Mouse (Mus musculus): Measurements from ENCODE around the gene Casp7.
A peak's percentile ranks its signal among the peaks of the same experiment; 100 is the strongest.
"Not testable (repeated sequence)": the region's sequence is repeated elsewhere in the genome, so short reads cannot be mapped to it uniquely, and the experiment has no call there.

The Casp7 gene

DNA sequence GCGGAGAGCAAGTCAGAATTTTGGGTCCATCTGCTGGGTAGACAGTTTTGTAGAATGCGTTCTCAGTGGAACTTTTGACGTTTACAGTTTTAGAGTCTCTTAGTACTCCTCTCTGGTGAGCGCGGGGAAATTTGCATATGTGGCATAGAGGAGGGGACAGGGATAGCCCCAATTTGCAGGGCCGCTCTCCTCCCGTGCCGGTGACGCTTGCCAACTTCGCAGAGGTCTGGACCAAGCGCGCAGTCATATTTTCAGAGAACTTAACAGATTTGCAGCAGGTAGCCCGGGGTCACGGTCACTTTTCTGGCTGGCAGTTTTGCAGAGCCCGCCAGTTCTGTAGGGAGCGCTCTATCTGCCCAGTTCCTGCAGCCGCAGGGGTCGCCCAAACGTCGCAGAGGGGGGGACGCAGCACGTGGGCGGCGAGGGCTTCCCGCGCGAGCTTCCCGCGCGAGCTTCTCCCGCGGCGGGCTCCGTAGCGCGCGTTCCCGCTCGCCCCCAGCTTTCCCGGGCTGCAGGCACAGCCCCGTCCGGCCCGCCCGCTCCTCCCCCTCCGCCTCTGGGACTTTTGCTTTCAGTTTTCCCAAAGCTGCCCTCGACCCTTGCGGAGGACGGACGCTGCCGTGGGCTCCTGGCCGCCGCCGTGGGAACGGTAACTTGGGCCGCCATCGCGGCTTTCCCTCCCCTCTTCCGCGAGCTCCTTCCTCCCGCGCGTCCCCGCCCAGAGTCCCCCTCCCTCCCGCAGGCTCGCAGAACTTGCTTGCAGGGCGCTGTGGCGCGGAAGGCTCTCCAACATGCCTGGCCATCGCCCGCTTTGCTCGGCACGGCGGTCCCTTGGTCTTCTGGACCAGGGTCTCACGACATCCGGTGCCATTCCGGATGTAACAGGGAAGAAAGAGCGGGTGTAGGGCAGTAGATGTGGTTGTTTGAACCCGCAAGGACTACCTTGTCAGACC lies at the start of gene Casp7:
Casp7 (plus strand) TSS at position 461 of the 953 bp plus-strand sequence.
- DNase-seq (ENCODE audit: low read depth, low spot score): peak; percentile 28

GRCm38 (mm10) chr19:56349295-56349694 lies 47.6 kb upstream of the Casp7 start:
- DNase-seq (ENCODE audit: low read depth, low spot score): peak; percentile 52

GRCm38 (mm10) chr19:56353689-56354088 lies 43.2 kb upstream of the Casp7 start:
- DNase-seq (ENCODE audit: low read depth, low spot score): no peak

DNA sequence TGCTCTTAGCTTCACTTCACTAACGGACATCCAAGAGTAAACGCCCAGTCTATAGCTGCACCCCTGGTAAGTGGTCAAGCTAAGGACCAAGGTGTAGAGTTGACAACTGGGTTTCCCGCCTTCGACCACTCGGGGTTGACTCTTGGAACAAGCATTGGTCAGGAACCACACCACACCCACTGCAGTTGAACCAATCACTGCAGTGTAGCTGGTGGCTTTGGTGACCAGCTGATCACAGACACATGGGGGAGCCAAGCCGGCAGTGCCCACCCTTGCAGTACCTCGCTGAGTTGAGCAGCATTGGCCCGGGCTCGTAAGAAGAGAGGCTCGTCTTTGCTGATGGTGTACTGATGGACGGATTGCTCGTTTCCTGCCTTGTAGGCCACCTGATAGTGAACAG lies 41.7 kb upstream of the Casp7 start:
- no peak for DNase-seq (ENCODE audit: low read depth, low spot score)

GRCm38 (mm10) chr19:56356480-56357373 lies 40.2 kb upstream of the Casp7 start:
- peak; percentile 86 for DNase-seq (ENCODE audit: low read depth, low spot score)

GRCm38 (mm10) chr19:56357374-56357708 lies 39.6 kb upstream of the Casp7 start:
- not testable (repeated sequence) for DNase-seq (ENCODE audit: low read depth, low spot score)

- no peak for DNase-seq (ENCODE audit: low read depth, low spot score)
Observed at GRCm38 (mm10) chr19:56358890-56359289, 38.0 kb upstream of the Casp7 start.

DNA sequence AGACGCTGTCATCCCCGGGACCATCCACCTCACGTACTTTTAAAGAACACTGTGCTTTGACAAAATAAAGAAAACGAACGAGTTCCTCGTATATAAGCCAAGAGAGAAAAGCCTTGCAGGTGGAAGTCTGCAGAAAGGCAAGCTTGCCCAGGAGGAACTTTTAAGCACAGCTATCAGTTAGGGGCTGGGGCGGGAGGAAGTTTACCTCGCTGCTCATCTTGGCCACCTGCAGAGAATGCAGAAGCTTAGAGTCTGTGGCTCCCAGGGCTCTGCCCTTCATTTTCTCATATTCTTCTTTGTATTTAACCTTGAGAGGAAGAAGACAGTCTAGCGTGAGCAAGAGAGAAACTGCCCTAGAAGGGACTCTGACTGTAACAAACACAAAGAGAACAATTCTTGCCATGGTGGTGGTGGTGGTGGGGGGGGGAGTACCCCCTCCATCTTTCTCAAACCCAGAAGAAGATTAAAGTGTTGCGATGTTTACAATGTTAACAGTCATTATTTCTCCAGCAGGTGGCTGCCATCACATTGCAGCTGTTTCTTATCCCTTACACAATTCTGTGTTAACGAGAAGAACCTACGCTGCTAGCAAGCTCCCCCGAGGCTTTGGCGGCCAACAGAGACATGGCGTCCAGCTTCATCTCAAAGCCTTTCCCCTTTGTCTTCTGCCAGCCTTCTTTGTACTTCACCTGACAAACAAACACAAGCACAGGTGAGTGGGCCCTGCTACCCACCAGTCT lies 33.0 kb upstream of the Casp7 start:
- no peak for DNase-seq (ENCODE audit: low read depth, low spot score)

- DNase-seq (ENCODE audit: low read depth, low spot score): no peak
Observed at GRCm38 (mm10) chr19:56364563-56364962, 32.4 kb upstream of the Casp7 start.

DNA sequence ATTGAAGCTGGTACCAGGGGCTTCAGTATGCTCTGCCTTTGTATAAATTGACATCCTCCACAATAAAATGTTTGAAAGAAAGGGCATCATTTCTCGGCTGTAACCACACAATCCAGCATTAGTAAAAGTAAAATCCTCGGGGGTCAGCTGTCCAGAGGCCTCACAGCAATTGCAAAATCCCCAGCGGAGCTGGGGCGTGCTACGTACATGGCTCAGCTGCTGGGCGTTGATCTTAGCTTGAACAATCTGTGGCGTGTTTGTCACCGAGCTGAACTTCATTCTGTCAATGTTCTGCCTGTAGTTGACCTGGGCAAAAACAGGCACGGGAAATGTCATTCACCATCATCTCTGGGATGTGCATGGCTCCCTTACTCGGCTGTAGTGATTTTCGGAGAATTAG lies 30.8 kb upstream of the Casp7 start:
- DNase-seq (ENCODE audit: low read depth, low spot score): no peak

GRCm38 (mm10) chr19:56366625-56367024 lies 30.3 kb upstream of the Casp7 start:
- DNase-seq (ENCODE audit: low read depth, low spot score): no peak

DNA sequence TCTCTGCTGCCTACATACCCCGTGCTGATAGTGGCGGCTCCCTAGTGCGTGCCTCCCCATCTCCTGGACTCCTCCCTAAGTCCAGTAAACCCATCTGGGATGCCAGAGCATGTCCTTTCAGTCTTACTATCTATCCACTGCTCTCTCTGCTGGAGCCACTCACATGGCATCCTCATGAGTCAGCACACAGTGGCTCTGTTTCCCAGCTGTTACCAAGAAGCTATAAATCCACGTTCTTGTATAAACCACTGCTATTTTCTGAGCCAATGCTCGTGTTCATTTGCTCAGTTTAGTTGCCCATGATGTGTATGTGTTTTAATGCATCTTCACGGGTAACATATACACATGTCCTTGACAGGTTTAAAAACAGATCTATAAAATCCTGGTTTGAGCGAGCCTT lies 29.2 kb upstream of the Casp7 start:
- no peak for DNase-seq (ENCODE audit: low read depth, low spot score)

GRCm38 (mm10) chr19:56368912-56369311 lies 28.0 kb upstream of the Casp7 start:
- no peak for DNase-seq (ENCODE audit: low read depth, low spot score)

DNA sequence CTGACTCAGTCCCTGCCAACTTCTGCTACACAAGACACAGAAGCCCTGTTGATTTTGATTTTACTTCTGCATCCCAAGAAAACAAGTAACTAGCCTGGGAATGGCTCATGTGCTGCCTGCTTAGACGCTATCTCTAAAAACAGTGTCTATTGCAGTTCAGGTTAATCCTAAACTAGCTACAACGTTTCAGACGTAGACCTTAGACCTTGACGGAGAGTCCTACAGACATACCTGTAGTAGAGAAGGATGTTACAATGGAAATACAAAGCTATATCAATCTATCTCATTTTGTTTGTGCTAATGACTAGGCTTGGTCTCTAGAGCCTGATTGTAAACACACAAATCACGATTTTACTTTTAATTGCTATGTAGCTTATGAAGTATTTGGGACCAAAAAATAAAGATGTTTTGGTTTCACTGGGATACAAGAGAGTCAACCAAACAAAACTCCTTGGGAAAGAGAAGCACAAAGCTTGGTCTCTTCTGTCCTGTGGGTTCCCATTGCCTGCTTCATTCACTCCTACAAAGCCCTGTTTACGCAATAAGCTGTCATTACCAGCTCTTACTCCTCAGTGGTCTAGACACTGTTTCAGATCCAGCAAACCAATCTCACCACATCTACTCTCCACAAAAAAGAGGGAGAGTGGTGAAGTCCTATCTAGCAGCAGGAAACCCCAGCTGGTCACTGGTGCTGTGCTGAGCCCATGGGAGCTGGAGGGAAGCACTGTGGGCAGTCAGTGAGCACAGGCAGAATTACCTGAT lies 26.4 kb upstream of the Casp7 start:
- no peak for DNase-seq (ENCODE audit: low read depth, low spot score)

GRCm38 (mm10) chr19:56372226-56372625 lies 24.7 kb upstream of the Casp7 start:
- DNase-seq (ENCODE audit: low read depth, low spot score): no peak

- no peak for DNase-seq (ENCODE audit: low read depth, low spot score)
Observed at GRCm38 (mm10) chr19:56373246-56373645, 23.7 kb upstream of the Casp7 start.

GRCm38 (mm10) chr19:56374011-56374410 lies 22.9 kb upstream of the Casp7 start:
- no peak for DNase-seq (ENCODE audit: low read depth, low spot score)

DNA sequence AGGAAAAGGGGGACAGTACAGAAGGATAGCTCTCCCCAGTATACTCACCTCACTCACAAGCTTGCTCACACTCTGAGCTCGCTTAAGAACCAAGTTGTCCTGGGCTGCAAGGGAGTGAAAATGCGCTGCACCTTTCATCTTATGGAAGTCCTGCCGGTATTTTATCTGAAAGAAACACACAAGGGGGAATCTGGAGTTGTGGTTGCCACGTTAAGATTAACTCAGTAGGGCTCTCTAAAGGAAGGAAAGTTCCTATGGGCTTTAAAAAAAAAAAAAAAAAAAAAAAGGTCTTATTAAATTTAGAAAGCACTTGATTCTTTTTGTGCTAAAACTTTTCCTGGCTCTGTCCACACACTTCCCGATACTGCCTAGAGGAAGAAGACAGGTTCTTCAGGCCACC lies 18.9 kb upstream of the Casp7 start:
- no peak for DNase-seq (ENCODE audit: low read depth, low spot score)

GRCm38 (mm10) chr19:56378554-56379172 lies 18.3 kb upstream of the Casp7 start:
- no peak for DNase-seq (ENCODE audit: low read depth, low spot score)

- no peak for DNase-seq (ENCODE audit: low read depth, low spot score)
Observed at GRCm38 (mm10) chr19:56380341-56380740, 16.6 kb upstream of the Casp7 start.

- no peak for DNase-seq (ENCODE audit: low read depth, low spot score)
Observed at GRCm38 (mm10) chr19:56381407-56381806, 15.5 kb upstream of the Casp7 start.
